Mouse (Mus musculus) hindbrain, embryonic 10.5 days (tissue): ENCODE data around the gene Fbxl17. TPM values are rescaled to one million over a fixed set of nuclear protein-coding genes. Genes with fewer than 3 reads are reported as not detected.

Source experiments
- DNase-seq: peaks from one replicate; pipeline ENCODE4 v3.0.0-alpha.2; 2017; ENCODE audit warnings: low spot score
- H3K27ac ChIP-seq: fragments of 300-500 bp; sonication (generic); 2 replicates; pipeline ENCODE4 v1.5.1; 2016; ENCODE audit warnings: mild to moderate bottlenecking, moderate library complexity
- H3K27me3 ChIP-seq: fragments of 300-500 bp; sonication (generic); 2 replicates; pipeline ENCODE4 v1.6.1; 2016; ENCODE audit warnings: mild to moderate bottlenecking; ENCODE audit not compliant: poor library complexity, insufficient read depth, severe bottlenecking
- H3K36me3 ChIP-seq: fragments of 300-500 bp; sonication (generic); 2 replicates; pipeline ENCODE4 v1.6.1; 2016; ENCODE audit warnings: mild to moderate bottlenecking, moderate library complexity
- H3K4me1 ChIP-seq: fragments of 300-500 bp; sonication (generic); replicated peaks from 2 replicates; pipeline ENCODE4 v1.6.1; 2016; ENCODE audit warnings: mild to moderate bottlenecking
- H3K4me3 ChIP-seq: fragments of 300-500 bp; sonication (generic); 2 replicates; pipeline ENCODE4 v1.5.1; 2016; ENCODE audit warnings: mild to moderate bottlenecking, moderate library complexity
- H3K9me3 ChIP-seq: fragments of 300-500 bp; sonication (generic); 2 replicates; pipeline ENCODE4 v1.6.1; 2016; ENCODE audit warnings: mild to moderate bottlenecking, moderate library complexity
- WGBS: fragments of 180-500 bp; shearing (Covaris S2); methylation state at CpG from one replicate; pipeline ENCODE4 v1.1.7; 2016; 5-methylcytosine and 5-hydroxymethylcytosine counted together
- polyA plus RNA-seq: library from polyadenylated mRNA; unstranded; fragments of >200 nt; fragmentation: Nextera tagmentation; extraction: Ambion mirVana; gene quantifications from 2 replicates; pipeline ENCODE4 v1.2.1, GENCODE M21; 2016

The Fbxl17 gene
- polyA plus RNA-seq, 1 experiment from 2014 or later: 3.7 TPM

- Histone ChIP-seq H3K36me3 (0 out of 2 replicates have a peak, but pooled peaks cover 5% of the 10 kb centered on the region), H3K9me3 (no peaks in the 10 kb centered on the region), H3K27ac (no peak overlapping the region), H3K4me1 (peaks cover 35% of the 10 kb centered on the region), H3K4me3 (peak overlapping the region; percentile 90; the same call in 1 of the 2 replicates), H3K27me3 (no peaks in the 10 kb centered on the region)
- no peak for DNase-seq
- WGBS: 91% methylated on average over 6 of the region's 6 CpGs
Observed at GRCm38 (mm10) chr17:63497206-63497731, 2.5 kb downstream of the Fbxl17 start.

- H3K9me3 ChIP-seq: no peaks in the 10 kb centered on the region
- DNase-seq: no peak
- WGBS: 65% methylated on average over 5 of the region's 5 CpGs
- H3K36me3 ChIP-seq: no peaks in the 10 kb centered on the region
- peaks cover 35% of the 10 kb centered on the region for H3K4me1 ChIP-seq
- H3K4me3 ChIP-seq: no peak overlapping the region
- no peaks in the 10 kb centered on the region for H3K27me3 ChIP-seq
- no peak overlapping the region for H3K27ac ChIP-seq
Observed at GRCm38 (mm10) chr17:63496153-63496552, 3.7 kb downstream of the Fbxl17 start.

- no peaks in the 10 kb centered on the region for H3K9me3 ChIP-seq
- WGBS: 83% methylated on average over 7 of the region's 7 CpGs
- H3K36me3 ChIP-seq: peaks cover 9% of the 10 kb centered on the region
- H3K4me3 ChIP-seq: no peak overlapping the region
- DNase-seq: no peak
- peaks cover 29% of the 10 kb centered on the region for H3K4me1 ChIP-seq
- no peaks in the 10 kb centered on the region for H3K27me3 ChIP-seq
- H3K27ac ChIP-seq: no peak overlapping the region
Observed at GRCm38 (mm10) chr17:63493876-63494580, 5.8 kb downstream of the Fbxl17 start.

- WGBS: 50% methylated on average over 5 of the region's 5 CpGs
- peaks cover 12% of the 10 kb centered on the region for H3K36me3 ChIP-seq
- no peaks in the 10 kb centered on the region for H3K9me3 ChIP-seq
- no peak overlapping the region for H3K4me3 ChIP-seq
- H3K27ac ChIP-seq: no peak overlapping the region
- H3K4me1 ChIP-seq: peaks cover 21% of the 10 kb centered on the region
- no peak for DNase-seq
- H3K27me3 ChIP-seq: no peaks in the 10 kb centered on the region
Observed at GRCm38 (mm10) chr17:63493274-63493673, 6.5 kb downstream of the Fbxl17 start.

- Histone ChIP-seq H3K36me3 (peaks cover 12% of the 10 kb centered on the region), H3K9me3 (no peaks in the 10 kb centered on the region), H3K4me1 (peaks cover 16% of the 10 kb centered on the region), H3K4me3 (no peak overlapping the region), H3K27ac (no peak overlapping the region), H3K27me3 (no peaks in the 10 kb centered on the region)
- 87% methylated on average over 8 of the region's 8 CpGs for WGBS
- DNase-seq: no peak
Observed at GRCm38 (mm10) chr17:63492665-63493273, 7.0 kb downstream of the Fbxl17 start.

- Histone ChIP-seq H3K4me3 (no peak overlapping the region), H3K27ac (no peak overlapping the region), H3K36me3 (peaks cover 31% of the 10 kb centered on the region), H3K9me3 (no peaks in the 10 kb centered on the region), H3K4me1 (no peaks in the 10 kb centered on the region), H3K27me3 (no peaks in the 10 kb centered on the region)
- no peak for DNase-seq
- 87% methylated on average over 4 of the region's 4 CpGs for WGBS
Observed at GRCm38 (mm10) chr17:63489525-63489924, 10.3 kb downstream of the Fbxl17 start.

GRCm38 (mm10) chr17:63467866-63468265 lies 32.0 kb downstream of the Fbxl17 start:
- WGBS: 11% methylated on average over 6 of the region's 6 CpGs
- DNase-seq: peak; percentile 55
- H3K27me3 ChIP-seq: no peaks in the 10 kb centered on the region
- no peak overlapping the region for H3K27ac ChIP-seq
- H3K9me3 ChIP-seq: no peaks in the 10 kb centered on the region
- no peak overlapping the region for H3K4me3 ChIP-seq
- H3K36me3 ChIP-seq: no peaks in the 10 kb centered on the region
- no peaks in the 10 kb centered on the region for H3K4me1 ChIP-seq

GRCm38 (mm10) chr17:63465239-63465638 lies 34.6 kb downstream of the Fbxl17 start:
- Histone ChIP-seq H3K27ac (no peak overlapping the region), H3K36me3 (no peaks in the 10 kb centered on the region), H3K4me1 (peaks cover 5% of the 10 kb centered on the region), H3K4me3 (no peak overlapping the region), H3K27me3 (no peaks in the 10 kb centered on the region), H3K9me3 (no peaks in the 10 kb centered on the region)
- 97% methylated on average over 1 of the region's 1 CpGs for WGBS
- no peak for DNase-seq

- DNase-seq: no peak
- 91% methylated on average over 7 of the region's 7 CpGs for WGBS
- no peaks in the 10 kb centered on the region for H3K9me3 ChIP-seq
- peaks cover 13% of the 10 kb centered on the region for H3K4me1 ChIP-seq
- H3K27ac ChIP-seq: no peak overlapping the region
- no peaks in the 10 kb centered on the region for H3K36me3 ChIP-seq
- no peak overlapping the region for H3K4me3 ChIP-seq
- no peaks in the 10 kb centered on the region for H3K27me3 ChIP-seq
Observed at GRCm38 (mm10) chr17:63462512-63462911, 37.3 kb downstream of the Fbxl17 start.

- Histone ChIP-seq H3K4me3 (no peak overlapping the region), H3K27ac (no peak overlapping the region), H3K36me3 (peaks cover 6% of the 10 kb centered on the region; the same call in 1 of the 2 replicates), H3K27me3 (no peaks in the 10 kb centered on the region), H3K9me3 (no peaks in the 10 kb centered on the region), H3K4me1 (peaks cover 13% of the 10 kb centered on the region)
- WGBS: 43% methylated on average over 9 of the region's 9 CpGs
- DNase-seq: peak; percentile 4
Observed at GRCm38 (mm10) chr17:63459712-63460495, 39.9 kb downstream of the Fbxl17 start.

- peaks cover 6% of the 10 kb centered on the region; the same call in 1 of the 2 replicates for H3K36me3 ChIP-seq
- H3K27me3 ChIP-seq: no peaks in the 10 kb centered on the region
- H3K9me3 ChIP-seq: no peaks in the 10 kb centered on the region
- H3K4me1 ChIP-seq: peaks cover 13% of the 10 kb centered on the region
- no peak for DNase-seq
- H3K4me3 ChIP-seq: no peak overlapping the region
- H3K27ac ChIP-seq: no peak overlapping the region
- 87% methylated on average over 3 of the region's 3 CpGs for WGBS
Observed at GRCm38 (mm10) chr17:63458052-63458451, 41.8 kb downstream of the Fbxl17 start.

- no peak for DNase-seq
- no peaks in the 10 kb centered on the region for H3K4me1 ChIP-seq
- H3K27ac ChIP-seq: 0 out of 2 replicates have a peak overlapping the region, but pooled peaks have one; percentile 4
- whole genome bisulfite sequencing: 76% methylated on average over 10 of the region's 10 CpGs
- no peaks in the 10 kb centered on the region for H3K9me3 ChIP-seq
- no peak overlapping the region for H3K4me3 ChIP-seq
- peaks cover 6% of the 10 kb centered on the region; the same call in 1 of the 2 replicates for H3K36me3 ChIP-seq
- no peaks in the 10 kb centered on the region for H3K27me3 ChIP-seq
Observed at GRCm38 (mm10) chr17:63451311-63452006, 48.4 kb downstream of the Fbxl17 start.
